Mouse (Mus musculus) heart, adult 2 months (tissue): Measurements from ENCODE around the gene Tmtc1.

ENCODE experiments used
- CTCF ChIP-seq: fragments of 200-600 bp; IDR thresholded peaks from 2 replicates; pipeline ENCODE4 v1.8.1; 2022; ENCODE audit warnings: antibody characterized with exemption, mild to moderate bottlenecking, moderate library complexity
- EP300 ChIP-seq: fragments of 200-500 bp; IDR thresholded peaks from 2 replicates; pipeline ENCODE4 v1.6.1; 2011; ENCODE audit warnings: low read depth, low read length, control low read depth; ENCODE audit not compliant: insufficient read depth
- POLR2A ChIP-seq: fragments of 200-500 bp; IDR thresholded peaks from 2 replicates; pipeline ENCODE4 v1.6.1; 2011; ENCODE audit warnings: mild to moderate bottlenecking, low read depth, low read length, control low read depth; ENCODE audit not compliant: insufficient read depth

- TF ChIP-seq POLR2A (no peak), CTCF (no peak), EP300 (no peak)
Observed at GRCm38 (mm10) chr6:148255395-148256053, 188.7 kb downstream of the Tmtc1 start.
